Mouse (Mus musculus): ENCODE results near the gene Ppa2.

- no peak for TF ChIP-seq CTCF (IDR thresholded peaks at IDR 0.05; ENCODE audit: low read depth, low read length)
- no peak for TF ChIP-seq TAL1 (conservative IDR thresholded peaks at IDR 0.05; ENCODE audit: low read depth, low read length)
Observed at GRCm38 (mm10) chr3:133308361-133308760, 1.5 kb upstream of the Ppa2 start.

Data from G1E (cell line).